Mouse (Mus musculus) ES-CJ7 (cell line): ENCODE data around the gene Cadm2.

ENCODE experiments used
- DNase-seq: peaks from one replicate; pipeline ENCODE4 v3.0.0; 2011; ENCODE audit warnings: low read depth, low spot score

Cadm2 gene

DNA sequence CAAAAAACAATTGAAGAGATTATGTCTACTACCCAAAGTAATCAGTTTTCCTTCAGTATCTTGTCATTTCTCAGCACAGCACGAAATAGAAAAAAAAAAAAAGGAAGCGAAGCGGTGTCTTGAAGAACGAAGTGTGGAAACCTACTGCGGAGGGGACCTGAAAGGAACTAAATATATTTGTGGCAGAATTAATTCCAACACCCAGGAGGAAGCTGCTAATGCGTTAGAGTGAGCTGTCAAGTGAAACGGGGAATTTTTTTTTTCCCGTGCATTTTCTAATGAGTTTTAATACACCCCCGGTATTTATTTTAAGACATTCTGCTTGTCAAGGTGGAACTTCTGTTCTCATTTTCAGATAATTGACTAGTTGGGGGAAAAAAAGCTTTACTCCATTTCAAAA lies 111.6 kb downstream of the Cadm2 start:
- no peak for DNase-seq

- no peak for DNase-seq
Measured at GRCm38 (mm10) chr16:67482542-67482941, 138.2 kb downstream of the Cadm2 start.

DNA sequence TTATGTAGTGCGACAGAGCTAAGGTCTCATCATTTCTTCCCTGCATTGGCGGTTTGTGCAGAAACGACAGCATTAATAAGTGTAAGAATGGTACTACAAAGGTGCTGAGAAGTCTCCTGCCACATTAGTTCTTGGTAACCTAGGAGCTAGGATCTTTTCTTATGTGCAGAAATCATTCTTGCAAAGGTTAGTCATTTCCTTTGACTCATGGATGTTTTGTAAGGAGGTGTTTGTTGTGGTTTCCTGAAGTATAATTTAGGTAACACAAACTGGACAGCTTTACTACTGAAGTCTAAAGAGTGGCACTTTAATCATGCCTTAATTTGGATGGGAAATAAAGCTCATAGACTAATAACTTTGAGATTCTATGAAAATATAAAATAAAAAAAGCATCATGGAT lies 153.7 kb downstream of the Cadm2 start:
- no peak for DNase-seq

DNA sequence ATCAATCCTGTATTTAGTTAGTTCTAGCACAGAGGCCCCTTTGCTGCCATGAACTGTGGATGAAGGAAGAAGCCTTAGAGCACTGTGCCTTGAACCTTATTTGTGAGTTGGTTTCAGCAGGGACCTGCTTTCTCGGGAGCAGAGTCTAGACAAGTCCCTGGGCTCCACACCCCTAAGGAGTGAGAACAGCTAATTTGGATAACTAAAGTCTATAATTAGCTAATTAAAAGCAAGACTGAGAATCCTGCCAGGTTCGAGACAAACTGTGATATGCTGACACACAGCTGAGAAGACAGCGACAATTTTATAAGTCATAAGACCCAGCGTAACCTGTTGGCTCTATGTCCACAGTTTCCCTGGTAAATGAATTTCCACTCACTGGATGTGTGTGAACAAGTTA lies 184.4 kb downstream of the Cadm2 start:
- DNase-seq: no peak

GRCm38 (mm10) chr16:67425371-67425770 lies 195.3 kb downstream of the Cadm2 start:
- no peak for DNase-seq

GRCm38 (mm10) chr16:67410926-67411325 lies 209.8 kb downstream of the Cadm2 start:
- DNase-seq: no peak

GRCm38 (mm10) chr16:67410482-67410881 lies 210.2 kb downstream of the Cadm2 start:
- no peak for DNase-seq

DNA sequence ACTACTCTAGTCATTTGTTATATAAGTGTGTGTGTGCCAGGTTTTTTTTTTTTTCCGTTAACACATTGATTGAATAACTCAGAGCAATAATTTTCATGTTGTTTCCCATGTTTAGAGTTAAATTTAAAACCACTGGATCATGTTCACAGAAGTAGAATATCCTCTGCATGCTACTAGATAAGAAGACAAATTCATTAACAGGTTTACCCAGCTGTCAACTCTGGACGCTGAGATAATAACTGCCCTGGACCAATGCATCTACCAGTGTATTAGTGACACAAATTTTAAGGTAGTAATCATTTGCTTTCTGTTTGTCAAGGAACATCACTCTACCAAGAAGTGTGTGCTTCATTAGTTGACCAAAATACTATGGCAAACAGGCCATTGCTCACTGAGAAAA lies 253.0 kb downstream of the Cadm2 start:
- no peak for DNase-seq

DNA sequence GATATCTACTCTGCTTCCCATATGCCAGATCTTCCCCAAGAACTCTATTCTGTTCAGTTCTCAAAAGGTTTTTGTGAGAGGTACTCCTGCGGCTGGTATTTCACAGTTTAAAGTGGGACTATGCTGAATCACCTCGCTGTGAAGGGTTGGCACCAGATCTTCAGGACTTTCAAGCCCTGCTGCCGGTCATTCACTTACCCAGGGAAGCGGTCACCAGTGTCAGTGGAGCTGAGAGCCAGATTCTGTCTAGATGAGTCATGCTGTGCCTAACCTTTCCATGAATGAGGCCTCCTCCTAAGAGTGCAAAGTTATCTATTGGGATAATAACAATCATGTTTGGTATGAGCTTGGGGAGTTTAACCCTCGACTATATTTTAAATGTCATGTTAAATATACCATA lies 272.7 kb downstream of the Cadm2 start:
- no peak for DNase-seq

DNA sequence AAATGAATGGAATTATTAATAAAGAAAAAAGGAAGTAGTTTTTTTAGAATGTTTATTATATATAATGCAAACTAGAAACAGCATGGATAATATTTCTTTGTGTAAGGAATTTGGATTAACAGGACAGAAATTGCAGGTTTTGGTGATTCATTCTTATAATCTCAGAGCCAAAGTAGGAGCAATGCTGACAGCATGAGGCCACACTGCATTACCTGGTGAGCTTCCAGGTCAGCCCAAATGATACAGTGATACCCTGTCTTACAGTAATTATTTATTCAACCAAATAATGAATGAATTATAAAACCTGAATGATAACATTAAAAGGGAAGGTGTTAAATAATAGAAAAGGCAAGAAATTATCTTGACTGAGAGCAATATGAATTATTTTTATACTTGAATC lies 273.1 kb downstream of the Cadm2 start:
- DNase-seq: no peak

DNA sequence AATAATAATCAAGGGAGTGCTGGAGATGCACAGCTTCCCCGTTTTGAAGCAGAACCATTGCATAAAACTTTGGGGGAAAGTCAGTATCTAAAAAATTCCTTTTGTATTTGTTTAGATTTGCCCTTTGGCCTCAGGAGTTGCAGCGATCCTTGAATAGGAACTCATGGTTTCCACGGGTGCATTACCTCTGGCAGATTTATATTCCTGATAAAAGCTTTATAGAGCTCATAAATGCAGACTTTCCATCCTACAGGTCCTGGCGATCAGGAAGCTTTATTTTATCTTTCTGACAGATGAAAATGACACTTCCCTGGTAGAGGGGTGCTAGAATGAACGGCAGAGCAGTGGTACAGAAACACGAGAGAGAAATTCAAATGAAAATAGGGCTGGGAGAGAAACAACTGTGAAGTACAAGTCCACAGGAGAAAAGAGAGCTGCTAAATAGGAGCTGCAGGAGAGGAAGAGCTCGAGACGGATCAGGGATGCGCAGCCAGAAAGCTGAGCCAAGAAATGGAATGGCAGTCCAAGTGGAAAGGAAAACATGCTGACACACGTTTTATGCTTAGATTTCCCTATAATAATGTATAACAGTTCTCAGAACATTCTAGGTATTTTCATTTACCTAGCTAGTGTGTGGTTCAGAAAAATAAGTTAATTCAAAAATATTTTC lies 274.0 kb downstream of the Cadm2 start:
- no peak for DNase-seq

DNA sequence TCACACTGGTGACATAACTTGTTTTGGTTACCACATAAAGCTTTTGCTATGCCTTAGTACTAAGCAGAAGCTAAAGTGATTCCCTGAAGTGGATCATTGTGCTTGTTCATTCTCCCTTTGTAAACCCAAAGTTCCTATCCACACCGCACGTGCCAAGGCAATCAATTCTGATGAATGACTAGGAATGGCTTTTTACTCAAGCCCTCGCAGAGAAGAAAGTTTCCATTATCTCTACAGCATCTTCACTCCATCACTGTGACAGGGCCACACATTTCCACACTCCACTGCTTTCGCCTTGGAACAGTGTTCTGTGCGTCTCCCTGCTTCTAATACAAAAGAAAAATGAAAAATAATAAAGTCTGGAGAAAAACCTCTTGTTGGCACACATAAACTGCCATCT lies 276.5 kb downstream of the Cadm2 start:
- no peak for DNase-seq

DNA sequence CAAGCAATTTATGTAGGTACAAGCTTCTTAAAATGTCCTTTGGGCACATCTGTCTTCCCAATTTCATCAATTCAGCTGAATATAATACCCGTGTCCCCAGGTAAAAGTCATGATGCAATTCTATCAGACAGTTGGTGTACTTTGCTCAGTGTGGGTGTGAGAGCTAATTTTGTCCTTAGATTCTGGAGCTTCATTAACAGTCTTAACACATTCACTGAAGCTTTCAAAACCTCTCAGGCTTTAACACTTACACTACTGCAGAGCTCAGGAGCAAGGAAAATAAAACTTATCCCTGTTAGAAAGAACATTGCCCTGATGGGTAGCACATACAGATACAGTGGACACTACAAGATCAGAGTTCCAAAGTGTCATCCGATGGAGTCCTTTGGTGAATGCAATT lies 309.7 kb downstream of the Cadm2 start:
- no peak for DNase-seq

GRCm38 (mm10) chr16:67284664-67285063 lies 336.0 kb downstream of the Cadm2 start:
- no peak for DNase-seq

- DNase-seq: no peak
Measured at GRCm38 (mm10) chr16:67243598-67243997, 377.1 kb downstream of the Cadm2 start.

DNA sequence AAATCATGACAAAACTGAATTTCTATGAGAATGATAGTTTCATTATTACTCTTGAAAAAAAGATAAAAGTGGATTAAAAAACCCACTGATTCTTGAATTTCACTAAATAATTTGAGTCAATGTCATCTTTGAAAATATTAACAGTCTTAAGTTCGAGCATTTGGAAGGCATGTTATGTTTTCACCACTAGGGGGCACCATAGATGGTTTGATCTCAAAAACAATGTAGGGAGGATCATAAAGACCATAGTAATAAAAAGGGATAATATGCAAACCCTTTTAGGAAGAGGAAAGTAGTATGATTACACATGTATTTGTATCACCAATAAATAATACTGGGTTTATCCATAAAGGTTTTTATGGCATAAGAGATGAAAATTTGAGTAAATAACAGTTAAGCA lies 385.8 kb downstream of the Cadm2 start:
- peak; percentile 10 for DNase-seq

- DNase-seq: no peak
Measured at GRCm38 (mm10) chr16:67226696-67227095, 394.0 kb downstream of the Cadm2 start.

GRCm38 (mm10) chr16:67203329-67203728 lies 417.4 kb downstream of the Cadm2 start:
- DNase-seq: no peak

GRCm38 (mm10) chr16:67192852-67193415 lies 427.8 kb downstream of the Cadm2 start:
- no peak for DNase-seq

- no peak for DNase-seq
Measured at GRCm38 (mm10) chr16:67192395-67192794, 428.3 kb downstream of the Cadm2 start.

DNA sequence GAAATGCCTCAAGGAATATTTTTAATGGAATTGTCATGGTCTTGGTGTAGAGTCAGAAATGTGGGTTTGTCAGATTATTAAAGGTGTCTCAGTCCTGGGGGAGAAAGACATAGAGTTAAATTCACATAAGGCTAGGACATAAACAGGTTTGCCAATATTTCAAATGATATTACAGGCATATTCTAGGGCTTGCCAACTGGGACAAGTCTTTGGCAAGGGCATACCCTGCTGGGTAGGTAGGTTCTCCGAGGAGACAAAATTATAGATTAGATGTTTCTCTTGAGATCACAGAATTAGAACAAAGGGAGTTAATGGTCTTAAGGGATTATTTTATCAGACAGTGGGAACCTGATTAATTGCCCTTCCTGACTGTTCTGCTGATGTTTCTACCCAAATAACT lies 434.4 kb downstream of the Cadm2 start:
- DNase-seq: no peak

DNA sequence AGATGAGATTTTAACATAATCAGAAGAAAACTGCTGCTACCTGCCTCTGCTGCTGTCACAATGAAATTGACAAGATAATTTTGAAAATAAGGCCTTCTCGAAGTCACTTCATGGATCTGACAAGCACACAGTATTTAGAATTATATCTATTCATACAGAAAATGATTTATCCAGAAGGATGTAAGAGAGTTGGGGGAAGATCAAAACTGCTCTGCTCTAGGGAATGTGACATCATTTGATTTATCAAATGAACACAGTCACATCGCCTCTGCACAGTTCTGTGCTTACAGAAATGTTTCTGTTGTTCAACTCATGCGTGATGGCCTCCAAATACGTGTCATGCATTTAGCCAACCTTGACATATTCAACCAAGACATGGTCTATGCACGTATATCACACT lies 437.8 kb downstream of the Cadm2 start:
- no peak for DNase-seq

DNA sequence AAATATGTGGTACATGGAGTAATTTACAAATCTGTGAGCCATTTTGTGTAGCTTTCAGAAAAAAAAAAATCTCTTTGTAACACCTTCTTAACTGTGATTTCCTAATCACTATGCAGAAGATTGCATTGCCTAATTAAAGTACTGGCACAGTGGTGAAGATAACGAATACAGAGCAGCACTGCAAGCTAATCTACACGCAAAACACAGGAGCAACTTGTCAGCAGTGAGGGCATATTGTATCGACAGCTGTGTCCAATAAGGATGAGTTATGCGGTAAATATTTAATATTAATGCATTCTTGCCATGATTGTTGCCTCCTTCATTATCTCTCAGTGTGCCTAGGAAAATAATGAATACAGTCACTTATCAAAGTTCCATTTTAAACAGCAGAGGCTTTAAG lies 445.3 kb downstream of the Cadm2 start:
- no peak for DNase-seq
